Mouse (Mus musculus): ENCODE results near the gene Gm10112. TPM values are rescaled to one million over a fixed set of nuclear protein-coding genes. Genes with fewer than 3 reads are reported as not detected.

The Gm10112 gene
- not detected for total RNA-seq (2021)
- long read RNA-seq, experiment 1, result 0 reads
- long read RNA-seq, experiment 2, result 0 reads

DNA sequence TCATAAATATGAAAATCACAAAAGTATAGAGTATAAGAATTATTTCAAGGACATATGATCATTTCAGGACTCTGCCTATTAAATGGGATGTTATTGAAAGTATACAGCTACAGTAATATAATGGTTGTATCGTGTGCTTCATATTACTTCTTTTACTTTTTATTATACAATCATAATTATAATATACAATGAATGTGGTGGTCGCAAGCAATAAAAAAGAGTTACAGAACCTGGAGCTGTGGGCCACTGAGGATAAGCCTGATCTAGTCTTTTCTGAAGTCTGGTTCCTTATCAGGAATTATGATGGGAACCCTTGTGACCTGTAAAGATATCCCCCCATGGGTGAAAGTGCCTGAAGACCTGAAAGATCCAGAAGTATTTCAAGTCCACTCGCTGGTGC lies at the start of gene Gm10112:
TSS of gene Gm10112 (plus strand) at position 301 of the 400 bp plus-strand sequence.
- DNase-seq, result no peak

DNA sequence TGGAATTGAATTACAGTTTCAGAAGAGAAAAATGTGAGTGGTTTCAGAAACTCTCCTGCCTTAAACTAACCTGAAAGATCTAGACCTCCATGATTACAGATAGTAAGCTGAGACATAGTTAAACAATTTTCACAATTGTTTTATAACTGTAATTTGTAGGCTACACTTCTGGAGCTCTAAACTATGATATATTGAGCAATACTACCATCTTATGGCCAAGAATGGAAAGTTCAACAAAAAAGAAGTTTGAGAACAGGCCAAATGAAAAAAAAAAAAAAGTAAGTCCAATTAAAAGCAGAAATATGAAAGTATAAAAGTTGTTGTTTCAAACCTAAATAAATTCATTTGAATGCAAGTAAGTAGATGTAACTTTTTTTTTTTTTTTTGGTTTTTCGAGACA lies 21.4 kb downstream of the Gm10112 start:
- no peak for DNase-seq

DNA sequence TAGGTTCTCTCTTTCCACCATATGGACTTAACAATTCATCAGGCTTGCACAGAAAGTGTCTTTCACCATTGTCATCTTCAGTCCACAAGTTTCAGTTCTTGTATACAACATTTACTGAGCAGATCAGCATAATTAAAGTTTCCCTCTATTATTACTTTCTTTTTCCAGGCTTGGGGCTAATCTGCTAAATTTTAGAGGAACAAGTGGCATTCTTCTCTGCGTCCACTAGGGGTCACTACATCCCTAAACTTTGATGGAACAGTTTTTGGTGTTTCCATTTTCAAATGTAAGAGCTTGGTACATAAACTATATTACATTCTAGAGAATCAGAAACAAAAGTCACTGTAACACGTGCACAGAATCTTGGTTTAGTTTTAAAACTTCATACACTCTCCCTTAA lies 28.2 kb downstream of the Gm10112 start:
- no peak for DNase-seq

DNA sequence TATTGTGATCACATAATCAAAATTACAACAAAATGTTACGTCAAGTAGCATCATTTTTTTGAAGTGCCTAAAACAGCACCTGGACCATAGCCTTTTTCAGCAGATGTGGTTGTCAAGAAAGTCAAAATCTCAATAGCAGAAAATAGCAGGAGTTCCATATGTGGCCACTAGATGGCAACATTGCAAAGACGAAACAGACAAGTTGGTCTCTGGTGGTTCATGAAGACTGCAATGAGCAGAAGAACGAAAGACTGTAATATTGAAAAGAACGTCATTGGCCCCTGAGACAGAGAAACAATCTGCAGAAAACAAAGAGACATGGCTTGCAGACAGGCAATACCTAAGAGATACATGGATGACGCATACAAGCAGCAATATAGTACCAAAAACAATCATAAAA lies 42.1 kb downstream of the Gm10112 start:
- DNase-seq, result peak; percentile 8

Other genes starting within 250 kb of the Gm10112 start
- not detected for gene Cylc1, start 57.9 kb upstream of the Gm10112 start, total RNA-seq (2021)